Mouse (Mus musculus): ENCODE measurements at regions not wholly inside any gene's neighbourhood (a gene's known extent, or its start where the extent isn't known, plus 50 kb on each side); places are given as distances from the start of the nearest gene placed in this dataset.

DNA sequence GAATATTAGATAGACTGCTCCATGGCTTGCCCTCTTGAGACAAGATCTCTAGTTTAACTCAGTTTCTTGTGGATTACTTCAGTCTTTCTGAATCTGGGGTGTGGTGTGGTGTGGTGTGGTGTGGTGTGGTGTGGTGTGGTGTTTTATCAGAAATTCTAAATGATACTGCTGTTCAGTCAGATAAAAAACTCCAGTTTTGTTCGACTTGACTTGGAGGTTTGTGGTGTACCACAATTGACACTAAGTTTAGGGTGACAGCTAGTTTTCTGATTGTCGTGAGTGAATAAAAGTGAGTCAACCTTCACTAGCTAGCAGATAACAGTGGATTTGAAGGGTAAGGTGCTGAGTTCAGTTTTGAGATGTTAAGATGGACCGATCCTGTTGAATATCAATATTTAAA, 89.5 kb upstream of the Cdkn2b start:
- no peak for DNase-seq (ENCODE audit: low spot score)

DNA sequence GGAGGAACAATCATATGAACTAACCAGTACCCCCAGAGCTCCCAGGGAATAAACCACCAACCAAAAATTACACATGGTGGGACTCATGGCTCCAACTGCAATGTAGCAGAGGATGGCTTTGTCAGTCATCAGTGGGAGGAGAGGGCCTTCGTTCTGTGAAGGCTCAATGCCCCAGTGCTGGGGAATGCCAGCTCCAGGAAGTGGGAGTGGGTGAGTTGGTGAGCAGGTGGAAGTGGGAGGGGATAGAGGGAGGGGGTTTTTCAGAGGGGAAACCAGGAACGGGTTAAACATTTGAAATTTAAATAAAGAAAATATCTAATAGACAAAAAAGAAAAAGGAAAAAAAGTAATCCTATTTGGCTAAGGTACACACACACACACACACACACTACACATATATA, 88.4 kb upstream of the Cdkn2b start:
- DNase-seq (ENCODE audit: low spot score), result no peak

DNA sequence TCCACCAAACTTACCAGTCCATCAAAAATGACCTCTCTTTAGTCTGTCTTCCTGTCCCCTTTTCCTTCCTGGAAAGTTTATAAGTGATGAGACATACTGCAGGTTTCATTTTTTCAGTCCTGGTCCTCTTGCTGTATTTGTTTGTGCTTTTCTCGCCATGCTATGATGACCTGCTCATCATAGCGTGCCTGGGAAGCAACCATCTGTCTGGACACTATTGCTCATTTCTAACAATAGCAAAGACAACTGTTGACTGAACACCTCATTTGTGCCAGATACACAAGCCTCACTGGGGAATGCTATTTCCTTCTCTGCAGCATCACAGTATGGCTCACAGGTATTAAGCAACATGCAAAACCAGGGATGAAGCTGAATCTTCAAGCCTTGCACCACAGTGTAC, 85.2 kb upstream of the Cdkn2b start:
- DNase-seq (ENCODE audit: low spot score), result no peak

DNA sequence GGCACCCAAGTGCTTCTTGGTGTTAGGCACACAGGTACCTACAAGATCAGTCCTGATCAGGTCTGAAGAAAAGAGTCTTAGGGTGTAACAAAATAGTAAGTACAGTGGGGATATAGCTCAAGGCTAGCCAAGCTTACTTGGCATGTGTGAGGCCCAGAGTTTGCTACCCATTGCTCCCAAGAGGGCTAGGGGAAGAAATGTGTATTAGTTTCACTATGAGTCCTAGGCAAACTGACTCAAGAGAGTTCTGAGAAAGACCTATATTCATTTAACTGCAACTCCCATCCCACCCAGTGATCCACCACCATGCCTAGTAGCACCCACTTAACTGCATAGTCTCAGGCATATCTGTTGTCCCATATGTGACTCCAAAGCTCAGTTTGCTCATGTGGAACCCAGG, 84.5 kb upstream of the Cdkn2b start:
- DNase-seq (ENCODE audit: low spot score), result no peak

DNA sequence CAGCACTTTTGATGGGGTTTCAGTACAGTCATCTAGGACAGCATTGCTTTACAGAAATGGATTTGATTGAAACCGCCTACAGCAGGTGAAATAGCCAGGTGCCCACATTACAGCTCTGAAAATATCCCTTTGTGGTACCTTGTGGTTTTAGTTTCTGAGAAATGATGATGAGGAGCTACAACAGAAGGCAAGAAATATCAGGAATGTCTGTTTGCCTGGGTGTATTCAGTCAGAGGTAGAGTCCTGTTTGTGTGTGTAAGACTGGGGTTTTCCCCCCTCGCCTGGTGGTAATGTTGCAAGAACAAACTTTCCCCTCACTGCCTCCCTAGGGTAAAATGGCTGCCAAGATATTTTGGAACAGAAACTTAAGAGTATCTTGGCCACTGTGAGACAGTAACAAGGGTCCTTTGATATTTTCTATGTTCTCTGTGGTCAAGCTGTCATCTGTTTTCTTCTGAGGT, 82.4 kb upstream of the Cdkn2b start:
- DNase-seq (ENCODE audit: low spot score), result no peak

DNA sequence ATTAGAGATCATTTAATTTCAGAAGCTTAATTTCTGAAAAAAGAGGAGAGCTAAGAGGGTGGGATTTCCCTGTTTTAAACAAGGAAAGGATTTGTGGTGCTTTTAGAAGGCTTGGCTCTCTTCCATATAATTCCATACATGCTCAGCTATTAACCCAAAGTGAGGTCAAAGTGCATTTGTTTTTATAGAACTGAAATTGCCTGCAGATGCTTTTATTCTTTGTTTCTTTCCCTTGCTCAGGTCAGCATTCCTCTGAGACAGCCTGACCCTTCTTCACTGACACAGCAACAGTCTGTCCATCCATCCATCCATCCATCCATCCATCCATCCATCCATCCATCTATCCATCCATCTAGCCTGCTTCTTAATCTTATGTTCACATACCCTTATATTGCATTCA, 82.0 kb upstream of the Cdkn2b start:
- DNase-seq (ENCODE audit: low spot score), result no peak

DNA sequence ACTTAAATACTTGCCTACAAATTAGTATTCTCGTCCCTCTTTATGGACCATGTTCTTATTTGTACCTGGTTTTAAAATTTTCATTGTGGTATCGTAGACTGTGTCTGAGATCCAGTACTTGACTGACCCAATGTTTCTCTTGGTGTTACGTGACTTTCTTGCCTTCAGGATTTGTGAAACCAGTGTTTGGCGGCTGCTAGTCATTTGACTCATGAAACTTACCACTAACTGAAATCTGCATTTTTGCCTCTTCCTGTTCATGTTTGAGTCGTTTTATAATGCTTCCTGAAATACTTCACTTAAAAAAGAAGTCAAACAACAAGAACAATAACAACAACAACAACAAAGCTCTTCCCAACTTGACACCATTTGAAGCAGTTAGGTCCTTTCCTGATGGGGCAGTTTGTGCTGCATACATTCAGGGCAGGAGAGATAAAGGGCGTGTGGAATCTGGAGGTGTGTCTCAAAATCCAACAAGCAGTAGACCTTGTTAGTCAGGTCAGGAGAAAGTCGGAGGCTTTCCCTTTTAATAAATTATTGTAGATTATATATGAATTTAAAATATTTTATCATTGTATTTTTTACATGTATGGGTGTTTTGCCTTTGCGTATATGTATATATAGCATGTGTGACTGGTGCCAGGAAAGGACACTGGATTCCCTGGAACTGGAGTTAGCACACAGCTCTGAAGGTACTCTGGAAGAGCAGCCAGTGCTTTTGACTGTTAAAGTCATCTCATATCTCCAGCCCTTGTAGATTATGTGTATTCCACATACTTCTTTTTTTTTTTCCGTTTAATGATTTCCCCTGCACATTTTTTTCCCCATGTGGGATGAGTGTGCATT, 80.8 kb upstream of the Cdkn2b start:
- DNase-seq (ENCODE audit: low spot score), result no peak

DNA sequence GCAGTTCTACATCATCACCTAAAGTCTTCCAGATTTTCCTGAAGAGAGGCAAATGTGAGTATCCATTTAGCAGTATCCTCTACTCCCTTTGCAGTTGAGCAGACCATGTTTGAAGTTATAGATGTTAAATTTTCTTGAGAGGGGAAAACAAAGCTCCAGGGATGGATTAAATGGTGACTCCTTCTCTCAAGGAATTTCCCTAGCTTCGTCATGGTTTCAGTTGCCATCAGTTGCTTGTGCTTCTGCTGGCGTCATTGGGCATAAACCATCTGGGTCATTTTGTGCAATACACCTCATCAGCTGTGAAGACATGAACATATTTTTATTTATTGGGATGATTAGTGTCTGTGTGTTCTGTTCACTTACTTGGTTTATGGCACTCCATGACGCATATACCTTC, 72.7 kb upstream of the Cdkn2b start:
- no peak for DNase-seq (ENCODE audit: low spot score)

DNA sequence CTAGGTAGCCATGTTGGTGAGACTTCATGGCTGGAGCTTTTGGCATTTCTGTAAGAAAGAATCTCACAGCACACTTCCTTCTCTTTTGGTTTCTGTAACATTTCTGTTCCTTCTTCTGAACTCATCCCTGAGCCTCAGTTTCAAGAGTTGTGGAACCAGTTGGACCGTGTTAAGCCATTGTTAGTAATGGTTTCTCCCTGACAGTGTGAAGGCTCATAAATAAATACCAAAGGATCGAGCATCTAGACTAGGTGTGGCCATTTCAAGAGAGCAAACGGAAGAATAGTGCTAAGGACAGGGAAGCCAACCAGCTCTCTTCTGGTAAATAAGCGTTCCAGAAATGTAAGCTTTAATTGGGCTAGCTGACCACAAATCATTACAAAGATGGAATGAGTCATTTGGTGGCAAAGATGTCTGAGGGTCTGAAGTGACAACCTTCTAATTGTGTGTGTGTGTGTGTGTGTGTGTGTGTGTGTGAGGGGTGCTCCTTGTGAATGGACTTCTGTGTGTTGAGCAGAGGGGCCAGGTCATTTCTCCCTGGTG, 71.7 kb upstream of the Cdkn2b start:
- no peak for DNase-seq (ENCODE audit: low spot score)

DNA sequence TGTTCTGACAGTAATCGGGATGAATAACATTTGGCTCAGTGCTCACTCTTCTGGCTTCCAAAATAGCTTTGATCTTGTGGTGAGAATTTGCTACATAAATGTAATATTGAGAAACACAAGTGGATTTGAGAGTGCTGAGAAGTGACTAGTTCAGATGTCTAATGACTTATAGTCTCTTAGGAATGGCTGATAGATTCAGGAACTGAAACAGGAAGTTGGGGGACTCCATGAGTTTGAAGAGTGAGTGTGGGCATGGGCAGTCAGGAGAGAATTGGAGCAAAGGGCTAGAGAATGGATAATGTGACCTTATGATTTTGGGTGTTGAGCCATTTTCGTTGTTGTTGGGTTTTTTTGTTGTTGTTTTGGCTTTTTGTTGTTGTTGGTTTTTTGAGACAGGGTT, 70.9 kb upstream of the Cdkn2b start:
- DNase-seq (ENCODE audit: low spot score), result no peak

DNA sequence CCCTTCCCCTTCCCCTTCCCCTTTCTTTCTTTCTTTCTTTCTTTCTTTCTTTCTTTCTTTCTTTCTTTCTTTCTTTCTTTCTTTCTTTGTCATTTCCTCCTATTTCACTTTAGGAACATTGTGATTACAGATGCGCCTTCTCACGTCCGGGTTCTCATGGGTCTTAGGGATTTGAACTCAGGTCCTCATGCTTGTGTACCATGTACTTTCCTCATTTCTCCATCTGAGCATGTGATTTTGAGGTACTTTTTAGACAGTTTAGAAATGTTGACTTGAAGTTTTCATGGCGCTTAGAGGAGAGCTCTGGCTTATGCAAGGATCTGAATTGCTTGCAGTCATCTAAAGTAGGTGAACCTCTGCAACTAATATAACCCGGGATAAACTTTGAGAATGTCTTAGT, 70.2 kb upstream of the Cdkn2b start:
- DNase-seq (ENCODE audit: low spot score), result no peak

DNA sequence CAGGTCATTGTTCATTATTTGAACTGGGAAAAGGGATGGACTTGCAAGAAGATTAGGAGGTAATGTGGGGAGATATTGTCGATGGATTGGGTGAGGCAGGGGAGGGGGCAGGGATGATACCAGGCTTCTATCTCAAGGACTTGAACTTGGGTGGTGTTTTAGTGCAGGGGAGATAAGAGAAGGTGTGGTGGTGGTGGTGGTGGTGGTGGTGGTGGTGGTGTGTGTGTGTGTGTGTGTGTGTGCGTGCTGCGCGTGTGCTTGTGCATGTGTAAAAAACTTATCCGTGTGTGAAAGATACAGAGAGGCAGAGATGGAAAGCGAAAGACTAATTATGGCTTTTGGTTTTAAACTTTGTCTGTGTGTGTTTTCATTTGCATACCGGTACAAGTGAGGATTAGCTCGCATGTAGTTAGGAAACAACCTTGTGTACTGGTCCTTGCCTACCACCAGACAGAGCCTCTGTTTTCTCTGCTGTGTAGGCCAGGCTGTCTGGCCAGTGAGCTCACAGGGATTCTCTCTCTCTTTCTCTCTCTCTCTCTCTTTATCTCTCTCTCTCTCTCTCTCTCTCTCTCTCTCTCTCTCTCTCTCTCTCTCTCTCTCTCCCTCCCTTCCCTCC, 69.6 kb upstream of the Cdkn2b start:
- no peak for DNase-seq (ENCODE audit: low spot score)

DNA sequence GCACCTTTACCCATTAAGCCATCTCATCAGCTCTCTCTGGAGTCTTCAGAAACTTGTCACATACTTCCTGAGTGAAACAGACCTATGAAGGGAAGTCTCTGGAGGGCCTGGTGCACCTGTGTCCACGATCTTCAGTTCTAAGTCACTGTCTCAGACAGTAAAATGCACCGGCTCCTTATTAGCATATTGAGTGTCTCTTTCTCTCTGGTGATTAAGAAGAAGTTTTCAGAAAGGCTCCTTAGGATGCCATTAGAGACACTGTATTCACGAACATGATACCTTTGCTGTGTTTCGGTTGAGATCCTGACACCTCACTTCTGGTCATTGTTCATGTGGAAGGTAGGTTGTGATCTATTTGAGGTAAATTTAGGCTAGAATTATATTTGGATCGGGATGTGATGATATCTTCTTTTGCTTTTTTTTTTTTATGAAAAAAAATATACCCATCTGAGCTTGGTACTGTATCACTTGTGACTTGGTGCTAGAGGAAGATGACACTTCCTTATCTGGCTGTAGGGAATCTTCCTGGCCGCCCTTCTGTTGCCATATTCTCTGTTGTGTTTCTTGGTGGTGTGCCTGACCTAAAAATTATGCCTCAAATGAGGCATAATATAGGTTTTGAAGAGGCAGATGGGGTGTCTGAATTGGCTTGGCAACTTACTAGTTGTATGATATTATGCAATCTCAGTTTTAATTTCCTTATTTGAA, 68.9 kb upstream of the Cdkn2b start:
- no peak for DNase-seq (ENCODE audit: low spot score)

DNA sequence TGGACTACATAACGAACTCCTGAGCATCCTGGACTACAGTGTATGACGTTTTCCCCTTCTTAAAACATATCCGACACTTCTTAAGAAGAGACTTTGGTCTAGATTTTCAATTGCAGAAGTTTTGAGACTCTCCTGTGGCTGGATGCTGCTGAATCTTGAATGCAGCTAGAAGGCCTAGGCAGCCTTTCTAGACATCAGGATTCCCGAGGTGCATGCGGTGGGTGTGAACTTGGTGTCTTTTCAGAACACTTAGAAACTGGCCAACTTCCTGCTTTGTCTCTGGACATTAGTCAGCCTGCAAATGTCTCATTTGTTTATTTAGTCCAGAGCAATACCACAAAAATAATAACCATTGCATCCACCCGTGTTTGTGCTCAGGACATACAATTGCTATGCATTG, 61.8 kb upstream of the Cdkn2b start:
- no peak for DNase-seq (ENCODE audit: low spot score)

DNA sequence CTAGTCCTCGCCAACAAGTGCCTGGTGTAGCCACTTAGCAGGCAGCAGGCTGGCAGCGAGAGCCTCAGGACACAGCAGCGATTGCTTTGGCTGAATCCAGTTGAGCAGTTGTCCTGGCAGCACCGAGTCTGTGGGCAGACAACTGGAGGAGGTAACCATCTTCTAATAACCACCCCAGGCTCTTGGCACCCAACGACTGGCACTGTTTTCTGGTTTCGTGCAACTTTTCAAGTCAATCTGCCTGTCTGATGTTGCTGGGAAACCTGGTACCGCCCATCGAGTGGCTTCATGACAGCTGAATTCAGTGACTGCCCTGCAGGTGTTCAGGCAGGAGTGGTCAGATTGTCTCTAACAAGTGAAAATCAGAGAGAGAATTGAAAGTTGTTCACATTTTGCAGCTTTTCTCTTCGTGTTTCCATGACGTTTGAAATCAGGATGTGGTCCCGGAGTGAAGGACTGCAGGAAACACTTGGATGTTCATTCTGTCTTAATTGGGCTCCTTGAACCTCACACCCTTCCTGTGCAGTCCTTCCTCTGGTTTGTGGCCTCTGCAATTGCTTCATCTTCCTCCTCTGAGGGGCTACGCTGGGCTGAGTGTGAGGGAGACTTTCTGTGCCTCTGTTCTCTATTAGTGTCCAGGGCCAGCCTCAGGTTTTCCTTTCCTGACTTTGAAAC, 58.1 kb upstream of the Cdkn2b start:
- DNase-seq (ENCODE audit: low spot score), result no peak

DNA sequence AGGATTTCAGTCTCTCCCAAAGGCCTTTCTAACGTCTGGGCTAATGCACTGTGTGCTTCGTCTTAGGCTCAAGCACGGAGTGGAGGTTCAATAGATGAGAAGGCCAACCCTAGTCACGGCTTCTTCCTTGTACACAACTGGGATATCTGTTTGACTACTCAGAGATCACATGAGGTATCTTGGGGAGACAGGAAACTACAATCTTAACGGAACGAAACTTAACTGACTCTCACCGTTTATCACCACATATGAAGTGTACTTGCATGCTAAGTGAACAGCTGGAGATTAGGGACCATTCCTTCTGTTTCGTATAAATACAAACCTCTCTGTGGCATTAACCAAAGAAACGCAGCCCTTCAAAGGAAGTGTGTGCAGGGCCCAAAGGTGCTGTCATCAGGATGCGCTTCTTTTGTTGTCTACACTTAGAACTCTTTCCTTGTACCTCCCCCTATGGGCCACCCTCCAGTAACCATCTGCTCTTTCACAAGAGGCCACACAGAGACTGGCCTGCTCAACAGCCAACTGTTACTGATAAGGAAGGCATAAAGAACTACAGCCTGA, 55.8 kb upstream of the Cdkn2b start:
- no peak for DNase-seq (ENCODE audit: low spot score)

DNA sequence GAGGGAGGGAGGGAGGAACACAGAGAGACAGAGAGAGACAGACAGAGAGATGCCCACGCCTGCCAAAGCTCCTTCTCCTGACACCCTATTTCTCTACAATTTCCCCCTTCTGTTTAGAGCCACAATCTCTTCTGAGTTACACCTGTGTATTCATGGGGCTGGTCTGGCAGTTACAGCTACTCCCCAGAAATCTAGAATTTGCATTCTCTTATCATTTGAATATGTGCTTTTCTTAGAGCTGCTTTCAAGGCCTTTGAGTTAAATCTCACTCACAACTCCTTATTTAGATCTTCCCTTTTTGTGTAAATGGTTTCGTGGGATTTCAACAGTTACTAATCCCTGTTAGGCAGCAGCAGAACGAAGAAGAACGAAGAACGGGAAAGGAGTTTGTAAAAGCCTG, 55.0 kb upstream of the Cdkn2b start:
- no peak for DNase-seq (ENCODE audit: low spot score)

DNA sequence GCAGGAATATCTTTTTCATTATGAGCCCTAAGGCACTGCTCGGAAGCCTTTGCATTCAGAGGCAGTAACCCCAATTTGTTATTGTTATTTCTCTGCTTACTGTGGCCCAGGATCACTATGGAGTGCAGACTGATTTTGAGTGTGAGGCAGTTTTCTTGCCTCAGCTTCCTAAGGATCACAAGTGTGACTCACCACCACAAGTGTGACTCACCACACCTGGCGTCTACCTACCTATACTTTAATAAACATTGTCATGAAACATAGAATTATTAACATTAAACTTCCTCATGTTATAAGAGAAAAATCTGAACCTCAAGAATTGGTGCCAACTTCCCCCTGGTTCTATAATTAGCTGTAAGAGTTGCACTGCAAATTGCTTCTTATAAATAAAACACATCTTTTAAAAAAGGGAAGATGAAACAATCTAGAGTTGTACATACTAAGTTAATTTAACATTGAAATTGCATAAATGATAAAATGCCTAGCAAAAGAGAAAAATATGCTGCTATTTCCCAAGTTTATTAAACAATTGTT, 52.4 kb upstream of the Cdkn2b start:
- DNase-seq (ENCODE audit: low spot score), result no peak

DNA sequence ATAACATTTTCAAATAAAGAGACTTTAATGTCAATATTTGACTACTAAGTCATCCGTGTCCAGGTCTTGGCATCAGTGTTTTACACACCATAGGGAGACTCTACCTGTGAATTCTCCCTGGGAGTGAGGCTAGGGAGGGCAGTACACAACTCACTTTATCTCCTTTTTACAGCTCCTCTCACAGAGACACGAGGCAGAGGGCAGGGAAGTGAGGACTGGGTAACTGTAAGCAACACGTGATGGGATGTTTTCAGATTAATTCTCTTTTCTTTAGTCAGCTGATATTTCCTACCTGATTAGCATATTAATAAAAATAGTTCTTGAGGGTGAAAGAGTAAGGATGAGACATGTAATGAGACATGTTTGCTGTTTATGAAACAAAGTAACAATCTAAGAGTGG, 51.8 kb upstream of the Cdkn2b start:
- no peak for DNase-seq (ENCODE audit: low spot score)

DNA sequence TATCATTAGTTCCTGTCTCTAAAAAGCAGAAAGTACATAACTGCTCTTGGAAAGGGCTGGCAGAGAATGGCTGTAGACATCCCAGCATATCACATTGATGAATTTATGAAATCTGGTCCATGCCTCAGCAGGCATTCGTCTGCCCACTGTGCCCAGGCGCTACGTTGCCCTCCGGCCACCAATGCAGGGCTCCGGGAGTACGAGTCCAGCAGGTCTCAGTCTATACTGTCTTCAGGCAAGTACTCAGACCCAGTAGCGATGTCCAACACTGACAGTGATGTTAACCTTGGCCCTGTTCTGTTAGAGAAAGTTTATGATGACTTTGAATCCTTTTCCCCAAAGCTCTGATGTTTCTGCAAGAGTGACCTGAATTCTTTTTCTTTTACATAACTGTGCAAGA, 50.5 kb upstream of the Cdkn2b start:
- no peak for DNase-seq (ENCODE audit: low spot score)

Data from spleen, adult 12 weeks (tissue).